Mouse (Mus musculus): ENCODE results near the gene Gm9745. TPM values are rescaled to one million over a fixed set of nuclear protein-coding genes. Genes with fewer than 3 reads are reported as not detected.
"Not testable (repeated sequence)": the region's sequence is repeated elsewhere in the genome, so short reads cannot be mapped to it uniquely, and the experiment has no call there.

Gm9745 gene
- total RNA-seq, 1 experiment from 2014 or later = not detected

- ATAC-seq (ENCODE audit: extremely low read depth, insufficient number of reproducible peaks, low FRiP score, poor library complexity, severe bottlenecking) = not testable (repeated sequence)
Observed at GRCm38 (mm10) chr13:8937611-8938140, 10.4 kb downstream of the Gm9745 start.

GRCm38 (mm10) chr13:8933499-8933898 lies 14.5 kb downstream of the Gm9745 start:
- no peak for ATAC-seq (ENCODE audit: extremely low read depth, insufficient number of reproducible peaks, low FRiP score, poor library complexity, severe bottlenecking)

GRCm38 (mm10) chr13:8913890-8914289 lies 34.1 kb downstream of the Gm9745 start:
- ATAC-seq (ENCODE audit: extremely low read depth, insufficient number of reproducible peaks, low FRiP score, poor library complexity, severe bottlenecking) = not testable (repeated sequence)

GRCm38 (mm10) chr13:8905986-8906385 lies 42.0 kb downstream of the Gm9745 start:
- ATAC-seq (ENCODE audit: extremely low read depth, insufficient number of reproducible peaks, low FRiP score, poor library complexity, severe bottlenecking) = not testable (repeated sequence)

Other genes starting within 250 kb of the Gm9745 start
- gene Wdr37, start 76.3 kb downstream of the Gm9745 start, total RNA-seq (2017) = 46.6 and 48.3 TPM in 2 replicates
- gene Idi1, start 62.7 kb downstream of the Gm9745 start, total RNA-seq (2017) = 9.9 and 11.3 TPM in 2 replicates
- gene Idi2, start 4.6 kb upstream of the Gm9745 start, total RNA-seq (2017) = not detected in 2 replicates
- gene Gtpbp4, start 47.9 kb upstream of the Gm9745 start, total RNA-seq (2017) = 54.8 and 57.2 TPM in 2 replicates
- 81.3 and 81.6 TPM in 2 replicates for gene Larp4b, start 145.7 kb upstream of the Gm9745 start, total RNA-seq (2017)

All from neutrophil, adult 5-6 weeks (primary cell).